Mouse (Mus musculus) lung, postnatal 10 days (tissue): ENCODE measurements at regions not wholly inside any gene's neighbourhood (a gene's known extent, or its start where the extent isn't known, plus 50 kb on each side); places are given as distances from the start of the nearest gene placed in this dataset.

Experiments
- DNase-seq: peaks from one replicate; pipeline ENCODE4 v3.0.0; 2021

GRCm38 (mm10) chr15:51675291-51675690, 2209.4 kb upstream of the Gm7489 start:
- DNase-seq, result no peak

- DNase-seq, result no peak
Measured at GRCm38 (mm10) chr15:51676694-51677093, 2208.0 kb upstream of the Gm7489 start.

GRCm38 (mm10) chr15:51677266-51677665, 2207.4 kb upstream of the Gm7489 start:
- DNase-seq, result no peak

GRCm38 (mm10) chr15:51679186-51679902, 2205.4 kb upstream of the Gm7489 start:
- no peak for DNase-seq

GRCm38 (mm10) chr15:51680494-51680893, 2204.2 kb upstream of the Gm7489 start:
- DNase-seq, result no peak

- DNase-seq, result no peak
Measured at GRCm38 (mm10) chr15:51681191-51681590, 2203.5 kb upstream of the Gm7489 start.

GRCm38 (mm10) chr15:51682331-51682730, 2202.4 kb upstream of the Gm7489 start:
- no peak for DNase-seq

GRCm38 (mm10) chr15:51687007-51687540, 2197.6 kb upstream of the Gm7489 start:
- DNase-seq, result no peak

GRCm38 (mm10) chr15:51689498-51689897, 2195.2 kb upstream of the Gm7489 start:
- no peak for DNase-seq

- no peak for DNase-seq
Measured at GRCm38 (mm10) chr15:51692671-51693070, 2192.0 kb upstream of the Gm7489 start.

- peak; percentile 60 for DNase-seq
Measured at GRCm38 (mm10) chr15:51696344-51697016, 2188.2 kb upstream of the Gm7489 start.

- no peak for DNase-seq
Measured at GRCm38 (mm10) chr15:51704198-51704597, 2180.5 kb upstream of the Gm7489 start.

- peak; percentile 32 for DNase-seq
Measured at GRCm38 (mm10) chr15:51709871-51710655, 2174.6 kb upstream of the Gm7489 start.

GRCm38 (mm10) chr15:51720873-51721308, 2163.8 kb upstream of the Gm7489 start:
- DNase-seq, result no peak

GRCm38 (mm10) chr15:51721363-51721762, 2163.3 kb upstream of the Gm7489 start:
- no peak for DNase-seq

GRCm38 (mm10) chr15:51724127-51724526, 2160.6 kb upstream of the Gm7489 start:
- DNase-seq, result no peak

- DNase-seq, result no peak
Measured at GRCm38 (mm10) chr15:51725457-51725856, 2159.2 kb upstream of the Gm7489 start.

- DNase-seq, result no peak
Measured at GRCm38 (mm10) chr15:51730106-51730505, 2154.6 kb upstream of the Gm7489 start.

- peak; percentile 53 for DNase-seq
Measured at GRCm38 (mm10) chr15:51730805-51731412, 2153.8 kb upstream of the Gm7489 start.

GRCm38 (mm10) chr15:51734194-51734593, 2150.5 kb upstream of the Gm7489 start:
- no peak for DNase-seq
